Mouse (Mus musculus) bone marrow macrophage, adult 2 months (primary cell): Measurements from ENCODE around the gene Togaram2.

Source experiments
- CTCF ChIP-seq: IDR thresholded peaks from 2 replicates; pipeline ENCODE4 v1.5.1; 2012; ENCODE audit warnings: low read depth, mild to moderate bottlenecking, low read length, moderate library complexity
- POLR2A ChIP-seq: IDR thresholded peaks from 2 replicates; pipeline ENCODE4 v1.6.1; 2012; ENCODE audit warnings: mild to moderate bottlenecking, low read depth, low read length, borderline replicate concordance

GRCm38 (mm10) chr17:71693780-71694179 is 20.7 kb downstream of the Togaram2 start:
- TF ChIP-seq POLR2A (no peak), CTCF (peak; percentile 38; the same call in 1 of the 2 replicates)
